Mouse (Mus musculus) hindbrain, embryonic 10.5 days (tissue): ENCODE measurements around the gene Foxc2. TPM values are rescaled to one million over a fixed set of nuclear protein-coding genes. Genes with fewer than 3 reads are reported as not detected.

Experiments
- DNase-seq: peaks from one replicate; pipeline ENCODE4 v3.0.0-alpha.2; 2017; ENCODE audit warnings: low spot score
- H3K27ac ChIP-seq: fragments of 300-500 bp; sonication (generic); 2 replicates; pipeline ENCODE4 v1.5.1; 2016; ENCODE audit warnings: mild to moderate bottlenecking, moderate library complexity
- H3K27me3 ChIP-seq: fragments of 300-500 bp; sonication (generic); 2 replicates; pipeline ENCODE4 v1.6.1; 2016; ENCODE audit warnings: mild to moderate bottlenecking; ENCODE audit not compliant: poor library complexity, insufficient read depth, severe bottlenecking
- H3K36me3 ChIP-seq: fragments of 300-500 bp; sonication (generic); 2 replicates; pipeline ENCODE4 v1.6.1; 2016; ENCODE audit warnings: mild to moderate bottlenecking, moderate library complexity
- H3K4me1 ChIP-seq: fragments of 300-500 bp; sonication (generic); replicated peaks from 2 replicates; pipeline ENCODE4 v1.6.1; 2016; ENCODE audit warnings: mild to moderate bottlenecking
- H3K4me3 ChIP-seq: fragments of 300-500 bp; sonication (generic); 2 replicates; pipeline ENCODE4 v1.5.1; 2016; ENCODE audit warnings: mild to moderate bottlenecking, moderate library complexity
- H3K9me3 ChIP-seq: fragments of 300-500 bp; sonication (generic); 2 replicates; pipeline ENCODE4 v1.6.1; 2016; ENCODE audit warnings: mild to moderate bottlenecking, moderate library complexity
- WGBS: fragments of 180-500 bp; shearing (Covaris S2); methylation state at CpG from one replicate; pipeline ENCODE4 v1.1.7; 2016; 5-methylcytosine and 5-hydroxymethylcytosine counted together
- polyA plus RNA-seq: library from polyadenylated mRNA; unstranded; fragments of >200 nt; fragmentation: Nextera tagmentation; extraction: Ambion mirVana; gene quantifications from 2 replicates; pipeline ENCODE4 v1.2.1, GENCODE M21; 2016

Gene Foxc2
- polyA plus RNA-seq, 1 experiment from 2014 or later = 13.7 TPM

GRCm38 (mm10) chr8:121081398-121081797 lies 34.6 kb upstream of the Foxc2 start:
- H3K4me1 ChIP-seq = peaks cover 41% of the 10 kb centered on the region
- DNase-seq = peak; percentile 6
- H3K36me3 ChIP-seq = no peaks in the 10 kb centered on the region
- 2% methylated on average over 7 of the region's 7 CpGs for WGBS
- H3K4me3 ChIP-seq = no peak overlapping the region
- no peak overlapping the region for H3K27ac ChIP-seq
- peaks cover 100% of the 10 kb centered on the region for H3K27me3 ChIP-seq
- H3K9me3 ChIP-seq = no peaks in the 10 kb centered on the region

- peak; percentile 50 for DNase-seq
- WGBS = 1% methylated on average over 57 of the region's 57 CpGs
- H3K4me3 ChIP-seq = peak overlapping the region; percentile 59
- H3K27me3 ChIP-seq = peaks cover 100% of the 10 kb centered on the region
- H3K36me3 ChIP-seq = no peaks in the 10 kb centered on the region
- no peaks in the 10 kb centered on the region for H3K9me3 ChIP-seq
- no peak overlapping the region for H3K27ac ChIP-seq
- H3K4me1 ChIP-seq = peaks cover 41% of the 10 kb centered on the region
These were observed 33.5 kb upstream of the Foxc2 start for GRCm38 (mm10) chr8:121082218-121083092.

- Histone ChIP-seq H3K9me3 (no peaks in the 10 kb centered on the region), H3K27ac (peak overlapping the region; percentile 4; the same call in 1 of the 2 replicates), H3K4me3 (peak overlapping the region; percentile 59), H3K27me3 (peaks cover 100% of the 10 kb centered on the region), H3K36me3 (no peaks in the 10 kb centered on the region), H3K4me1 (peaks cover 41% of the 10 kb centered on the region)
- peak; percentile 77 for DNase-seq
- under 1% methylated on average over 89 of the region's 89 CpGs for WGBS
These were observed 32.7 kb upstream of the Foxc2 start for GRCm38 (mm10) chr8:121083093-121083935.

GRCm38 (mm10) chr8:121083936-121084209 lies 32.1 kb upstream of the Foxc2 start:
- Histone ChIP-seq H3K9me3 (no peaks in the 10 kb centered on the region), H3K27me3 (peaks cover 100% of the 10 kb centered on the region), H3K27ac (peak overlapping the region; percentile 4; the same call in 1 of the 2 replicates), H3K4me3 (peak overlapping the region; percentile 59), H3K4me1 (peaks cover 41% of the 10 kb centered on the region), H3K36me3 (no peaks in the 10 kb centered on the region)
- 4% methylated on average over 20 of the region's 27 CpGs for WGBS
- no peak for DNase-seq

GRCm38 (mm10) chr8:121084210-121084951 lies 31.6 kb upstream of the Foxc2 start, which contains the start of gene Foxf1:
Gene Foxf1 (plus strand): TSS chr8:121084386.
- Histone ChIP-seq H3K4me1 (peaks cover 45% of the 10 kb centered on the region), H3K9me3 (no peaks in the 10 kb centered on the region), H3K27ac (peak within 1 kb of the TSS; percentile 4; the same call in 1 of the 2 replicates), H3K4me3 (peak within 1 kb of the TSS; percentile 59), H3K36me3 (no peaks in the 10 kb centered on the region), H3K27me3 (peaks cover 100% of the 10 kb centered on the region)
- WGBS = under 1% methylated on average over 72 of the region's 83 CpGs
- peak; percentile 75 for DNase-seq

- Histone ChIP-seq H3K27ac (no peak overlapping the region), H3K36me3 (no peaks in the 10 kb centered on the region), H3K9me3 (no peaks in the 10 kb centered on the region), H3K4me1 (peaks cover 51% of the 10 kb centered on the region), H3K27me3 (peaks cover 100% of the 10 kb centered on the region), H3K4me3 (peak overlapping the region; percentile 59)
- under 1% methylated on average over 30 of the region's 30 CpGs for WGBS
- DNase-seq = peak; percentile 54
These were observed 31.0 kb upstream of the Foxc2 start for GRCm38 (mm10) chr8:121085011-121085410.

GRCm38 (mm10) chr8:121085561-121085960 lies 30.4 kb upstream of the Foxc2 start:
- Histone ChIP-seq H3K9me3 (no peaks in the 10 kb centered on the region), H3K36me3 (no peaks in the 10 kb centered on the region), H3K4me3 (peak overlapping the region; percentile 59; the same call in 1 of the 2 replicates), H3K27ac (no peak overlapping the region), H3K27me3 (peaks cover 100% of the 10 kb centered on the region), H3K4me1 (peaks cover 51% of the 10 kb centered on the region)
- WGBS = 17% methylated on average over 3 of the region's 3 CpGs
- DNase-seq = peak; percentile 30

- H3K36me3 ChIP-seq = no peaks in the 10 kb centered on the region
- H3K27ac ChIP-seq = no peak overlapping the region
- H3K4me1 ChIP-seq = peaks cover 53% of the 10 kb centered on the region
- H3K4me3 ChIP-seq = peak overlapping the region; percentile 9; the same call in 1 of the 2 replicates
- H3K27me3 ChIP-seq = peaks cover 100% of the 10 kb centered on the region
- H3K9me3 ChIP-seq = no peaks in the 10 kb centered on the region
- 3% methylated on average over 19 of the region's 19 CpGs for WGBS
- peak; percentile 43 for DNase-seq
These were observed 29.7 kb upstream of the Foxc2 start for GRCm38 (mm10) chr8:121086004-121086900.

GRCm38 (mm10) chr8:121088281-121088680 lies 27.7 kb upstream of the Foxc2 start:
- 3% methylated on average over 8 of the region's 8 CpGs for WGBS

GRCm38 (mm10) chr8:121088871-121089630 lies 26.9 kb upstream of the Foxc2 start:
- WGBS = 1% methylated on average over 40 of the region's 40 CpGs
- Histone ChIP-seq H3K27me3 (peaks cover 100% of the 10 kb centered on the region), H3K4me1 (peaks cover 38% of the 10 kb centered on the region), H3K4me3 (peak overlapping the region; percentile 1; the same call in 1 of the 2 replicates), H3K36me3 (no peaks in the 10 kb centered on the region), H3K9me3 (no peaks in the 10 kb centered on the region), H3K27ac (no peak overlapping the region)
- DNase-seq = peak; percentile 53

More at GRCm38 (mm10) chr8:121088281-121088680, 27.7 kb upstream of the Foxc2 start:
- peaks cover 46% of the 10 kb centered on the region for H3K4me1 ChIP-seq
- H3K27me3 ChIP-seq = peaks cover 100% of the 10 kb centered on the region
- H3K27ac ChIP-seq = no peak overlapping the region
- H3K36me3 ChIP-seq = no peaks in the 10 kb centered on the region
- H3K9me3 ChIP-seq = no peaks in the 10 kb centered on the region
- no peak for DNase-seq
- no peak overlapping the region for H3K4me3 ChIP-seq
